Mouse (Mus musculus): ENCODE data around the gene Psmb9. TPM values are rescaled to one million over a fixed set of nuclear protein-coding genes. Genes with fewer than 3 reads are reported as not detected.
"Not testable (repeated sequence)": the region's sequence is repeated elsewhere in the genome, so short reads cannot be mapped to it uniquely, and the experiment has no call there.

Gene Psmb9
- polyA plus RNA-seq (2016; fragmentation: Nextera tagmentation; extraction: Ambion mirVana): 1.3 and 1.5 TPM in 2 replicates

DNA sequence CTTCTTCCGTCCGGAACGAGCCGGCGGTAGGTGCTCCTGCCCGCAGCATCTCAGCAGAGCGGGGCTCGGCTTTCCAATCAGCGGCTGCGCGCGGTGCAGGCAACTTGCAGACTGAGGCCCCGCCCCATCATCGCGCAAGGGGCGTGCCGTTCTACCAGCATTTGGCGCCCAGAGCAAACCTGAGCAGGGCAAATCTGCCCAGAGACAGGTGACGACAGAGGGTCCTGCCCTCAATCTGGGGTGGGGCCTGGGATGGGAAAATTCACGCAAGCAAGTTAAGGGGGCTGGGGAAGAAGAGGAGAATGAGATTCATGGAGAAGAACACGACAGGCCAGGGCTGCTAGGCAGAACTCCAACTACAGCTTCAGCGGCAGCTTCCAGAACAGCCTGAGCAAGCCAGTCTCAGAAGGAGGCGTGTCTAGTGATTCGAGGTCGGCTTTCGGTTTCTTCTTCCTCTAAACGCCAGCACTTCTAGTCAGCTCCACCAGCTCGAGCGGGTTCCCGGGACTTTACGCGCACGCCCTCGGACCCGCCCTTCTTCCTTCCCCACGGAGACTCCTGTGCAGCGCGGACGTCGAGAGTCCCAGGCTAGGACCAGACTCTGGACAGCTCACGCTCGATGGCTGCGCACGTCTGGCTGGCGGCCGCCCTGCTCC lies at the start of gene Psmb9, which contains the start of gene Tap1:
Psmb9 (minus strand) TSS at position 504 of the 656 bp plus-strand sequence.
Tap1 (plus strand) TSS at position 293 of the 656 bp plus-strand sequence.
- Histone ChIP-seq H3K27ac (replicated peaks) (no peak within 1 kb of the TSS), H3K27me3 (peaks cover 88% of the 10 kb centered on the region), H3K4me1 (peaks cover 16% of the 10 kb centered on the region), H3K4me3 (peak within 1 kb of the TSS; percentile 39), H3K36me3 (no peaks in the 10 kb centered on the region), H3K9me3 (no peaks in the 10 kb centered on the region), H3K4me2 (replicated peaks) (peak within 1 kb of the TSS; percentile 69), H3K9ac (replicated peaks) (peak within 1 kb of the TSS; percentile 25; the same call in 1 of the 2 replicates)
- ATAC-seq (ENCODE audit: low FRiP score, low read depth): peak; percentile 90
- under 1% methylated on average over 46 of the region's 46 CpGs for WGBS

DNA sequence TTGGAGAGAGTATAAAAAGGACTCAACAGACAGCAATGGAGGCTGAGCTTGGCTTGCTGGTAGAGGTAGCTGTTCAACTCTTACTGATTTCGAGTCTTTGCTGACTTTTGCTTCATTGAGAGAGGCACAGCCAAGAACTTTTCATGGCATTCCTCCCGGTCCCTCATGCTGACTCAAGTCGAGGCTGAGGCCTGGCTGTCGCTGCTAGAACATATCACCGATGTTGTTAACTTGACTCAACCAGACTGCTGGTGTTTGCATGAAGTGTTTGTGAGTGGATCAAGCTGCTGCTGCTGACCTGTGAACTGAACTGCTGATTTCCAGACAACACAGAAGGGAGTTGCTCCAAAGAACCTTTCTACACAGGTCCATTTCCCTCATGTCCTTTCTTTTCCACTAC lies 49.1 kb upstream of the Psmb9 start:
- no peak overlapping the region for H3K9ac ChIP-seq (replicated peaks)
- no peaks in the 10 kb centered on the region for H3K4me1 ChIP-seq
- H3K27me3 ChIP-seq: no peaks in the 10 kb centered on the region; the same call in 1 of the 2 replicates
- no peak for ATAC-seq (ENCODE audit: low FRiP score, low read depth)
- WGBS: 86% methylated on average over 5 of the region's 5 CpGs
- H3K4me3 ChIP-seq: no peak overlapping the region
- H3K9me3 ChIP-seq: peaks cover 5% of the 10 kb centered on the region
- no peaks in the 10 kb centered on the region for H3K36me3 ChIP-seq
- no peak overlapping the region for H3K4me2 ChIP-seq (replicated peaks)
- no peak overlapping the region for H3K27ac ChIP-seq (replicated peaks)

DNA sequence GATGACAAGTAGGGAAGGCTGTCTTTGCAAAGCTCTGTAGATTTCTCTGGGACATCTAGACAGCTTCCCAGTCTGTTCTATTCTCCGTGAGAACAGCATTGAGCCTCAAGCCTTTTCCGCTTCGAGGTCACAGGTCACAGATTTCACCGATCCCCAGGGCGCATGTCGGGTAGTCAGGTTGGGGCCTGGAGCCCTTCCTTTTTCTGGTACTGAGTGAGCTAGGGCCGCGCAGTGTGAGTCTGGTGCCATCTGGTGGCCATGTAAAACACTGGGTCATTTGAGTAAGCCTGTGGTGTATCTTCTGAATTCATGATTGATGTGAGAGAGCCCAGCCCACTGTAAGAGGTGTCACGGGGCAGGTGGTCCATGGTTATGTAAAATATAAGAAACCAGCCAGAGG lies 47.4 kb upstream of the Psmb9 start:
- H3K4me2 ChIP-seq (replicated peaks): no peak overlapping the region
- no peak for ATAC-seq (ENCODE audit: low FRiP score, low read depth)

DNA sequence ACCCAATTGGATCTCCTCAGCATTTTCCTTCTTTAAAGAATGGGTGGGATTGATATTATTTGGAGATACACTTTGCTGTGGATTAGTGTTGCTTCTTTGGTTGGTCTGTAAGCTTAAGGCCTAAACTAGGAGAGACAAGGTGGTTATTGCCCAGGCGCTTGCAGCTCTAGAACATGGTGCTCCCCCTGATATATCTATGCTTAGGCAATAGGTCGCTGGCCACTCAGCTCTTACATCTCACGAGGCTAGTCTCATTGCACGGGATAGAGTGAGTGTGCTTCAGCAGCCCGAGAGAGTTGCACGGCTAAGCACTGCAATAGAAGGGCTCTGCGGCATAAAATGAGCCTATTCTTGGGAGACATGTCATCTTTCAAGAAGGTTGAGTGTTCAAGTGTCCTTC lies 44.5 kb upstream of the Psmb9 start:
- not testable (repeated sequence) for ATAC-seq (ENCODE audit: low FRiP score, low read depth)

More for the DNA sequence above, 47.4 kb upstream of the Psmb9 start:
- Histone ChIP-seq H3K36me3 (no peaks in the 10 kb centered on the region), H3K4me3 (no peak overlapping the region), H3K27me3 (no peaks in the 10 kb centered on the region), H3K27ac (replicated peaks) (no peak overlapping the region), H3K9ac (replicated peaks) (no peak overlapping the region), H3K4me1 (no peaks in the 10 kb centered on the region), H3K9me3 (no peaks in the 10 kb centered on the region)
- WGBS: 51% methylated on average over 9 of the region's 9 CpGs

GRCm38 (mm10) chr17:34230971-34231370 lies 43.4 kb upstream of the Psmb9 start:
- not testable (repeated sequence) for H3K4me2 ChIP-seq (replicated peaks); H3K27ac ChIP-seq (replicated peaks); H3K27me3 ChIP-seq; H3K4me1 ChIP-seq; H3K4me3 ChIP-seq; ATAC-seq (ENCODE audit: low FRiP score, low read depth); H3K9me3 ChIP-seq; H3K36me3 ChIP-seq; H3K9ac ChIP-seq (replicated peaks)
- 97% methylated on average over 9 of the region's 9 CpGs for WGBS

More for the DNA sequence above, 44.5 kb upstream of the Psmb9 start:
- not testable (repeated sequence) for H3K27me3 ChIP-seq; H3K9me3 ChIP-seq; H3K4me1 ChIP-seq; H3K4me2 ChIP-seq (replicated peaks); H3K4me3 ChIP-seq; H3K9ac ChIP-seq (replicated peaks); H3K36me3 ChIP-seq; H3K27ac ChIP-seq (replicated peaks)
- 87% methylated on average over 6 of the region's 7 CpGs for WGBS

GRCm38 (mm10) chr17:34225911-34226310 lies 38.3 kb upstream of the Psmb9 start:
- 97% methylated on average over 17 of the region's 23 CpGs for WGBS
- H3K9me3 ChIP-seq; H3K4me2 ChIP-seq (replicated peaks); H3K36me3 ChIP-seq; H3K4me1 ChIP-seq; ATAC-seq (ENCODE audit: low FRiP score, low read depth); H3K9ac ChIP-seq (replicated peaks); H3K27ac ChIP-seq (replicated peaks); H3K4me3 ChIP-seq; H3K27me3 ChIP-seq: not testable (repeated sequence)

GRCm38 (mm10) chr17:34225426-34225825 lies 37.9 kb upstream of the Psmb9 start:
- Histone ChIP-seq H3K4me3 (no peak overlapping the region), H3K4me2 (replicated peaks) (no peak overlapping the region), H3K36me3 (no peaks in the 10 kb centered on the region), H3K27me3 (no peaks in the 10 kb centered on the region), H3K9ac (replicated peaks) (no peak overlapping the region), H3K9me3 (peaks cover 6% of the 10 kb centered on the region; the same call in 1 of the 2 replicates), H3K27ac (replicated peaks) (no peak overlapping the region), H3K4me1 (no peaks in the 10 kb centered on the region)
- no peak for ATAC-seq (ENCODE audit: low FRiP score, low read depth)
- 97% methylated on average over 8 of the region's 8 CpGs for WGBS

DNA sequence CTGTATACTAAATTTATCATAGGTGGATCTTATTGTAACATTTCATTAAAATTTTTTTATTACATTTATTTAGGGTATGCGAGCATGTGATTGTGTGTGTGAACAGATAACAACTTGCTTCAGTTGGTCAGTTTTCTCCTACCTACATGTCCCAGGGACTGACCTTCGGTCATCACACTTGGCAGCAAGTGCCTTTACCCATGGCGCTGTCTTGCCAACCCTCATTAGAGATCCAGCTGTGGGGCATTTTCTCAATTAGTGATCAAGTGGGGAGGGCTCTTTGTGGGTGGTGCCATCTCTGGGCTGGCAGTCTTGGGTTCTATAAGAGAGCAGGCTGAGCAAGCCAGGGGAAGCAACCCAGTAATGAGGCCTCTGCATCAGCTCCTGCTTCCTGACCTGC lies 37.3 kb upstream of the Psmb9 start:
- Histone ChIP-seq H3K4me3 (no peak overlapping the region), H3K4me1 (no peaks in the 10 kb centered on the region), H3K27me3 (no peaks in the 10 kb centered on the region), H3K36me3 (no peaks in the 10 kb centered on the region), H3K4me2 (replicated peaks) (no peak overlapping the region), H3K27ac (replicated peaks) (no peak overlapping the region), H3K9me3 (peaks cover 6% of the 10 kb centered on the region; the same call in 1 of the 2 replicates), H3K9ac (replicated peaks) (no peak overlapping the region)
- 94% methylated on average over 3 of the region's 3 CpGs for WGBS
- no peak for ATAC-seq (ENCODE audit: low FRiP score, low read depth)

GRCm38 (mm10) chr17:34220401-34220800 lies 32.8 kb upstream of the Psmb9 start:
- H3K4me1 ChIP-seq; ATAC-seq (ENCODE audit: low FRiP score, low read depth); H3K4me3 ChIP-seq; H3K27me3 ChIP-seq; H3K4me2 ChIP-seq (replicated peaks); H3K9ac ChIP-seq (replicated peaks); H3K27ac ChIP-seq (replicated peaks); H3K36me3 ChIP-seq; H3K9me3 ChIP-seq: not testable (repeated sequence)
- WGBS: 100% methylated on average over 7 of the region's 16 CpGs

GRCm38 (mm10) chr17:34219801-34220200 lies 32.2 kb upstream of the Psmb9 start:
- WGBS: 94% methylated on average over 3 of the region's 7 CpGs
- not testable (repeated sequence) for H3K9me3 ChIP-seq; H3K27ac ChIP-seq (replicated peaks); H3K4me1 ChIP-seq; H3K4me3 ChIP-seq; H3K9ac ChIP-seq (replicated peaks); H3K27me3 ChIP-seq; H3K4me2 ChIP-seq (replicated peaks); H3K36me3 ChIP-seq; ATAC-seq (ENCODE audit: low FRiP score, low read depth)

GRCm38 (mm10) chr17:34219096-34219495 lies 31.5 kb upstream of the Psmb9 start:
- not testable (repeated sequence) for H3K4me1 ChIP-seq; H3K36me3 ChIP-seq; ATAC-seq (ENCODE audit: low FRiP score, low read depth); H3K9ac ChIP-seq (replicated peaks); H3K4me3 ChIP-seq; H3K4me2 ChIP-seq (replicated peaks); H3K27ac ChIP-seq (replicated peaks); H3K9me3 ChIP-seq
- peaks cover 14% of the 10 kb centered on the region for H3K27me3 ChIP-seq
- WGBS: 89% methylated on average over 7 of the region's 11 CpGs

GRCm38 (mm10) chr17:34218675-34219074 lies 31.1 kb upstream of the Psmb9 start:
- no peak overlapping the region for H3K4me3 ChIP-seq
- no peak for ATAC-seq (ENCODE audit: low FRiP score, low read depth)
- WGBS: 87% methylated on average over 11 of the region's 11 CpGs
- no peak overlapping the region for H3K4me2 ChIP-seq (replicated peaks)
- H3K36me3 ChIP-seq: no peaks in the 10 kb centered on the region
- peaks cover 18% of the 10 kb centered on the region for H3K27me3 ChIP-seq
- H3K9ac ChIP-seq (replicated peaks): no peak overlapping the region
- no peak overlapping the region for H3K27ac ChIP-seq (replicated peaks)
- no peaks in the 10 kb centered on the region for H3K4me1 ChIP-seq
- no peaks in the 10 kb centered on the region for H3K9me3 ChIP-seq

DNA sequence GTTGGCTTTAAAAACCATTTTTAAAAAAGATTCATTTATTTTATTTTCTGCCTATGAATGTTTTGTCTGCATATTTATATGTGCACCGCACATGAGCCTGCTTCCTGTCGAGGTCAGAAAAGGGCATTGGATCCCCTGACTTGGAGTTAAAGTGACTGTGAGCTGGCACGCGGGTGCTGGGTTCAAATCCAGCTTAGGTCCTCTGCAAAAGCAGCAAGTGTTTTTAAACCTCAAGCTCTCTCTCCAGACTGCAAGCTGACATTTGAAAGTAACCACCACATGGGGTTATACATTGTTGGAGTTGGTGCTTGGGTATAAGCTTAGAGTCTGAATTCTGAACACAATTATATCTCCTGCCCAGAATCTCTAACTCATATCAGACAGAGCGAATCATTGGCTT lies 30.4 kb upstream of the Psmb9 start:
- no peak overlapping the region for H3K4me2 ChIP-seq (replicated peaks)
- H3K27me3 ChIP-seq: peaks cover 24% of the 10 kb centered on the region
- no peak overlapping the region for H3K9ac ChIP-seq (replicated peaks)
- no peak overlapping the region for H3K4me3 ChIP-seq
- ATAC-seq (ENCODE audit: low FRiP score, low read depth): no peak
- no peak overlapping the region for H3K27ac ChIP-seq (replicated peaks)
- no peaks in the 10 kb centered on the region for H3K9me3 ChIP-seq
- no peaks in the 10 kb centered on the region for H3K36me3 ChIP-seq
- 92% methylated on average over 5 of the region's 5 CpGs for WGBS
- no peaks in the 10 kb centered on the region for H3K4me1 ChIP-seq

Measured in midbrain, embryonic 12.5 days (tissue).